Mouse (Mus musculus): Measurements from ENCODE around the gene Cdk9.

The Cdk9 gene

GRCm38 (mm10) chr2:32673176-32673917, 39.5 kb downstream of the Cdk9 start:
- no peak for DNase-seq

GRCm38 (mm10) chr2:32671907-32672595, 40.8 kb downstream of the Cdk9 start:
- DNase-seq, result no peak

GRCm38 (mm10) chr2:32671147-32671546, 41.7 kb downstream of the Cdk9 start:
- no peak for DNase-seq

- no peak for DNase-seq
Measured at GRCm38 (mm10) chr2:32669876-32670275, 43.0 kb downstream of the Cdk9 start.

GRCm38 (mm10) chr2:32668176-32668575, 44.7 kb downstream of the Cdk9 start:
- DNase-seq, result no peak

- DNase-seq, result no peak
Measured at GRCm38 (mm10) chr2:32667775-32668174, 45.1 kb downstream of the Cdk9 start.

- no peak for DNase-seq
Measured at GRCm38 (mm10) chr2:32665853-32666252, 47.0 kb downstream of the Cdk9 start.

- DNase-seq, result no peak
Measured at GRCm38 (mm10) chr2:32665345-32665744, 47.5 kb downstream of the Cdk9 start.

- DNase-seq, result no peak
Measured at GRCm38 (mm10) chr2:32662291-32662690, 50.6 kb downstream of the Cdk9 start.

- DNase-seq, result no peak
Measured at GRCm38 (mm10) chr2:32661509-32662107, 51.3 kb downstream of the Cdk9 start.

GRCm38 (mm10) chr2:32658873-32659272, 54.0 kb downstream of the Cdk9 start:
- no peak for DNase-seq

GRCm38 (mm10) chr2:32655826-32656225, 57.0 kb downstream of the Cdk9 start:
- DNase-seq, result no peak

Measured in layer of hippocampus, adult 9-11 months (tissue).